Mouse (Mus musculus): Measurements from ENCODE around the gene Adamts2. TPM values are rescaled to one million over a fixed set of nuclear protein-coding genes. Genes with fewer than 3 reads are reported as not detected.

Gene Adamts2
- polyA plus RNA-seq, 1 experiment from 2014 or later: 3.4 TPM

- Histone ChIP-seq H3K27me3 (replicated peaks; ENCODE audit: control insufficient read depth, insufficient read depth, low read length) (no peaks in the 10 kb centered on the region), H3K36me3 (ENCODE audit: control insufficient read depth, insufficient read depth) (no peaks in the 10 kb centered on the region), H3K27ac (ENCODE audit: low read length) (no peak overlapping the region), H3K4me1 (replicated peaks; ENCODE audit: control insufficient read depth, insufficient read depth, low read length) (peaks cover 5% of the 10 kb centered on the region), H3K9ac (replicated peaks; ENCODE audit: low read depth, low read length) (no peak overlapping the region), H3K4me3 (replicated peaks; ENCODE audit: low read length) (no peak overlapping the region), H3K9me3 (ENCODE audit: control insufficient read depth, low read length) (no peaks in the 10 kb centered on the region), H3K4me2 (ENCODE audit: low read length) (no peak overlapping the region)
- 67% methylated on average over 9 of the region's 9 CpGs for whole genome bisulfite sequencing
- ATAC-seq: no peak
Measured at GRCm38 (mm10) chr11:50674390-50674789, 72.5 kb downstream of the Adamts2 start.

DNA sequence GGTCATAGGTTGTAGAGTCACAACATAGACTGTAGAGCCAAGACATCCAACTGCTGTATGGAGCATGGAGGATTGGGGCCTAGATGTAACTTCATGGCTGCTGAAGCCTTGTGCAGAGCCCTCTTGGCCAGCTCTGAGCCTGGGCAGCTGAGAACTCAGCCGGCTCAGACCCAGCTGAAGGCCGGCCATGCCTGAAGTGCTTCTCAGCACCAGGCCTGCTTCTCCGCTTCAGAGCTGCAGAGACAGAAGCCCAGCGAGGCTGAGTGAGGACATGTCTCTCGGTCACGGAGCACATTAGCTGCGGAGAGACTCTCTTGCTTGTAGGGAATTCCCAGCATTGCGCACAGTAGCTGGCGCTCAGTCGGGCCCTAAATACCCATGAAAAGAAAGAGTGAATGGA is 76.8 kb downstream of the Adamts2 start:
- no peak overlapping the region for H3K4me2 ChIP-seq (ENCODE audit: low read length)
- no peak overlapping the region for H3K27ac ChIP-seq (ENCODE audit: low read length)
- H3K9me3 ChIP-seq (ENCODE audit: control insufficient read depth, low read length): no peaks in the 10 kb centered on the region
- H3K36me3 ChIP-seq (ENCODE audit: control insufficient read depth, insufficient read depth): no peaks in the 10 kb centered on the region
- ATAC-seq: no peak
- no peak overlapping the region for H3K4me3 ChIP-seq (replicated peaks; ENCODE audit: low read length)
- 95% methylated on average over 10 of the region's 10 CpGs for WGBS
- H3K4me1 ChIP-seq (replicated peaks; ENCODE audit: control insufficient read depth, insufficient read depth, low read length): no peaks in the 10 kb centered on the region
- H3K9ac ChIP-seq (replicated peaks; ENCODE audit: low read depth, low read length): no peak overlapping the region
- H3K27me3 ChIP-seq (replicated peaks; ENCODE audit: control insufficient read depth, insufficient read depth, low read length): no peaks in the 10 kb centered on the region

DNA sequence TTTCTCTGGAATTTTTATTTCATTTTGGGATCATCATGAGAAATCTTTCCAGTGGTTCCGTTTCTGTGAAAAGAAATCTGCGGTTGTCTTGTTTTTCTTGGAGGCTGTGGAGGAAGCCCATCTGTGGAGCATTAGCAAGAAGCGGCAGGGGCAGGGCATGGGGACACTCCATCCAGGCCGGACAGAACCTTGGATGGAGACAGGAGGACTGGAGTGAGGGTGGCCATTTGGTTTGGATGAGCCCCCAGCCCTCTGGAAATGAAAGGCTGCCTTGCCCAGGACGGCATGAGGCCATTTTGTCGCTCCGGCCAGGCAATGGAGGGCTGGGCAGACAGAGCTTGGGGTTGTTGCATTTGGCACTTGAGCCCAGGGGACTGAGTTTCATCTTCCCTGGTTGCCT is 80.1 kb downstream of the Adamts2 start:
- Histone ChIP-seq H3K27ac (ENCODE audit: low read length) (no peak overlapping the region), H3K4me2 (ENCODE audit: low read length) (no peak overlapping the region), H3K4me3 (replicated peaks; ENCODE audit: low read length) (no peak overlapping the region), H3K4me1 (replicated peaks; ENCODE audit: control insufficient read depth, insufficient read depth, low read length) (no peaks in the 10 kb centered on the region), H3K9ac (replicated peaks; ENCODE audit: low read depth, low read length) (no peak overlapping the region), H3K27me3 (replicated peaks; ENCODE audit: control insufficient read depth, insufficient read depth, low read length) (no peaks in the 10 kb centered on the region), H3K9me3 (ENCODE audit: control insufficient read depth, low read length) (no peaks in the 10 kb centered on the region), H3K36me3 (ENCODE audit: control insufficient read depth, insufficient read depth) (no peaks in the 10 kb centered on the region)
- 93% methylated on average over 7 of the region's 7 CpGs for WGBS
- no peak for ATAC-seq

DNA sequence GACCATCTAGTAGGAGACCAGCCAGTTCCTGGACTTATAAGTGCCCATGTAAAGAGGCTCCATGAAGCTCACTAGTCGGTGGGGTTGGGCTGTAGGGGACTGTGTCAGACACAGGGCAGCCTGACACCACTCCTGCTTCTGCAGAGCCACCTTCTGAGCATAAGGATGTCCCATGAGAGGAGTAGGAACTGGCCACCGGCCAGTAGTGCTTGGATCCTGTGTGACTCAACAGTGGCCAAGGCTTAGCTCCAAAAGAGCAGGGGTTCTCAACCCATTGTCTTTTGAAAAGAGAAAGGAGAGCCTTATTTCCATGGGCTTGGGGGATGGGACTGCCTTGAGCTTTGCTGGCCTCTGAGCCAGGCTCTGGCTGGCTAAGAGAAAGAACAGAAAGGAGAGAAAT is 81.9 kb downstream of the Adamts2 start:
- Histone ChIP-seq H3K9ac (replicated peaks; ENCODE audit: low read depth, low read length) (no peak overlapping the region), H3K27ac (ENCODE audit: low read length) (no peak overlapping the region), H3K4me3 (replicated peaks; ENCODE audit: low read length) (no peak overlapping the region), H3K9me3 (ENCODE audit: control insufficient read depth, low read length) (no peaks in the 10 kb centered on the region), H3K36me3 (ENCODE audit: control insufficient read depth, insufficient read depth) (no peaks in the 10 kb centered on the region), H3K4me2 (ENCODE audit: low read length) (no peak overlapping the region), H3K4me1 (replicated peaks; ENCODE audit: control insufficient read depth, insufficient read depth, low read length) (no peaks in the 10 kb centered on the region), H3K27me3 (replicated peaks; ENCODE audit: control insufficient read depth, insufficient read depth, low read length) (no peaks in the 10 kb centered on the region)
- WGBS: 79% methylated on average over 2 of the region's 2 CpGs
- no peak for ATAC-seq

- H3K27me3 ChIP-seq (replicated peaks; ENCODE audit: control insufficient read depth, insufficient read depth, low read length): no peaks in the 10 kb centered on the region
- WGBS: 94% methylated on average over 3 of the region's 3 CpGs
Measured at GRCm38 (mm10) chr11:50688584-50688983, 86.7 kb downstream of the Adamts2 start.

DNA sequence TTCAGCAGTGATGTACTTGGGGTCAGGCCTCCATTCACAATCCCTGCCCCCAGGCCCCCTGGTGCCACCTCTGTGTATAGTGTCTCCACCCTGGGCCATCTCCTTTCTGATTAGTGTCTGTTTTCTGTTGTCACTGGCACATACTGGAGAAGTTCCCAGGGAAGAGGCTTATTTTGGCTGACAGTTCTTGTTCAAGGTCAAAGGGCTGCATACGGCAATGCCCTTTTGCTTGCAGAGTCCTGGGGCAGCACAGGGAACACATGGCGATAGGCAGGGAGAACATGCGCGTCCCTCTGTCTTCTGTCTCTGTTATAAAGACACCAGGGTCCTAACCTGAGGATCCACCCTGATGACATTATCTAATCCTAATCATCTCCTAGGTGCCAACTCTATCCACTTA is 87.8 kb downstream of the Adamts2 start:
- no peaks in the 10 kb centered on the region for H3K36me3 ChIP-seq (ENCODE audit: control insufficient read depth, insufficient read depth)
- WGBS: 94% methylated on average over 4 of the region's 4 CpGs
- H3K4me2 ChIP-seq (ENCODE audit: low read length): no peak overlapping the region
- no peak overlapping the region for H3K9ac ChIP-seq (replicated peaks; ENCODE audit: low read depth, low read length)
- no peaks in the 10 kb centered on the region for H3K4me1 ChIP-seq (replicated peaks; ENCODE audit: control insufficient read depth, insufficient read depth, low read length)
- no peak overlapping the region for H3K27ac ChIP-seq (ENCODE audit: low read length)
- H3K27me3 ChIP-seq (replicated peaks; ENCODE audit: control insufficient read depth, insufficient read depth, low read length): no peaks in the 10 kb centered on the region
- ATAC-seq: no peak
- no peak overlapping the region for H3K4me3 ChIP-seq (replicated peaks; ENCODE audit: low read length)
- no peaks in the 10 kb centered on the region for H3K9me3 ChIP-seq (ENCODE audit: control insufficient read depth, low read length)

More at GRCm38 (mm10) chr11:50688584-50688983, 86.7 kb downstream of the Adamts2 start:
- no peak for ATAC-seq
- Histone ChIP-seq H3K4me1 (replicated peaks; ENCODE audit: control insufficient read depth, insufficient read depth, low read length) (no peaks in the 10 kb centered on the region), H3K36me3 (ENCODE audit: control insufficient read depth, insufficient read depth) (no peaks in the 10 kb centered on the region), H3K4me3 (replicated peaks; ENCODE audit: low read length) (no peak overlapping the region), H3K9me3 (ENCODE audit: control insufficient read depth, low read length) (no peaks in the 10 kb centered on the region), H3K27ac (ENCODE audit: low read length) (no peak overlapping the region), H3K4me2 (ENCODE audit: low read length) (no peak overlapping the region), H3K9ac (replicated peaks; ENCODE audit: low read depth, low read length) (no peak overlapping the region)

DNA sequence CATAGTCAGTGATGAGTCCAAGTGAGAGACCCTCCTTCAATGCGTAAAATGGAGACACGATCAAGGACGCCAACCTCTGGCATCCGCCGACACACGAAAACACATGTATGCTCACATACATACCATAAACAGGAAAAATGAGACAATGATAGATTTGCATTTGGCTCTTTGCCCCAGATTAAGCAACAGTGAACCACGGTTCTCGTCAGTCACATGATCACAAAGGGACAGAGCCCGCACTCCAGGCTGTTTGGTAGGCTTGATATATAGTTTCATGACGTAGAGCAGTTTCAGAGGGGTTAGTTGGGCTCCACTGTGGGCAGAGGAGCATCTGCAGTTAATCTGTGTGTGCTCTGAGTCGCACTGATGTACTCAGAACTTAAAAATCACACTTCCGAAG is 98.1 kb downstream of the Adamts2 start:
- Histone ChIP-seq H3K27me3 (replicated peaks; ENCODE audit: control insufficient read depth, insufficient read depth, low read length) (no peaks in the 10 kb centered on the region), H3K36me3 (ENCODE audit: control insufficient read depth, insufficient read depth) (no peaks in the 10 kb centered on the region), H3K4me2 (ENCODE audit: low read length) (no peak overlapping the region), H3K27ac (ENCODE audit: low read length) (no peak overlapping the region), H3K4me3 (replicated peaks; ENCODE audit: low read length) (no peak overlapping the region), H3K4me1 (replicated peaks; ENCODE audit: control insufficient read depth, insufficient read depth, low read length) (no peaks in the 10 kb centered on the region), H3K9me3 (ENCODE audit: control insufficient read depth, low read length) (no peaks in the 10 kb centered on the region), H3K9ac (replicated peaks; ENCODE audit: low read depth, low read length) (no peak overlapping the region)
- ATAC-seq: no peak
- 92% methylated on average over 12 of the region's 12 CpGs for WGBS

DNA sequence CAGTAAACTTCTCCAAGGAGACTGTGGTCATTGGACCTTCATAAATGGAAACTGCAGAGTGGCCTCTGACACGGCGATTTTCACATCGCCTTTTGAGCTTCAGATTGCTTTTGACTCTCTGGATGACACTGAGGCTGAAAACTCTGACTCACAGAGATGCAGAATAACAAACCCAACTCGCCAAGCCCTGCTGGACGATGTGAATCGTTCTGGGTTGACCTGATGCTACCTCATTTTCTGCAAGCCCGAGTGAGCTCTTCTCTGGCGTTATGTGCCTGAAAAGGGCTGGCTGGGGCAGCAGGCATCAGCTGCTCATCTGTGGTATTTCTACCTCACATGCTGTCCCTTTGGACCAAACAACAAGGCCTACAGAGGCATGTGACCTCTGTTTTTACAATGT is 98.6 kb downstream of the Adamts2 start:
- WGBS: 91% methylated on average over 8 of the region's 8 CpGs
- H3K36me3 ChIP-seq (ENCODE audit: control insufficient read depth, insufficient read depth): no peaks in the 10 kb centered on the region
- H3K27me3 ChIP-seq (replicated peaks; ENCODE audit: control insufficient read depth, insufficient read depth, low read length): no peaks in the 10 kb centered on the region
- H3K4me1 ChIP-seq (replicated peaks; ENCODE audit: control insufficient read depth, insufficient read depth, low read length): no peaks in the 10 kb centered on the region
- no peak overlapping the region for H3K27ac ChIP-seq (ENCODE audit: low read length)
- H3K9me3 ChIP-seq (ENCODE audit: control insufficient read depth, low read length): no peaks in the 10 kb centered on the region
- no peak overlapping the region for H3K4me2 ChIP-seq (ENCODE audit: low read length)
- ATAC-seq: no peak
- no peak overlapping the region for H3K4me3 ChIP-seq (replicated peaks; ENCODE audit: low read length)
- no peak overlapping the region for H3K9ac ChIP-seq (replicated peaks; ENCODE audit: low read depth, low read length)

DNA sequence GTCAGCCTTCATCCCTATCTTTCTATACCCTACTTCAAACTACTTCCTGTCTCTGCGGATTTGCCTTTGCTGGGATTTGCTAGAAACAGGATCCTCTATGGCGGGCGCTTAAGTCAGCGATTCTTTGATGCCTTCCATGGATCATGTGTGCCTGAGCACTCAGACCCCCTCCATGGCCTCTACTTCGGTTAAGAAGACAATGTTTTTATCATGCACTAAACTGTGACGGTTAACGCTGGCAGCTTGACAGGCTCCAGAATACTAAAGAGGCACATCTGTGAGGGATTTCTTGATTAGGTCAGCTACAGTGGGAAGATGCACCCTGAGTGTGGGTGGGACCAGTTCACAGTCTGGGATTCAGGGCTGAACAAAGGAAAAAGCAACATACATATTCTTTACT is 101.5 kb downstream of the Adamts2 start:
- no peak overlapping the region for H3K4me2 ChIP-seq (ENCODE audit: low read length)
- no peak overlapping the region for H3K9ac ChIP-seq (replicated peaks; ENCODE audit: low read depth, low read length)
- no peak overlapping the region for H3K27ac ChIP-seq (ENCODE audit: low read length)
- H3K4me3 ChIP-seq (replicated peaks; ENCODE audit: low read length): no peak overlapping the region
- no peaks in the 10 kb centered on the region for H3K27me3 ChIP-seq (replicated peaks; ENCODE audit: control insufficient read depth, insufficient read depth, low read length)
- no peak for ATAC-seq
- no peaks in the 10 kb centered on the region for H3K9me3 ChIP-seq (ENCODE audit: control insufficient read depth, low read length)
- H3K4me1 ChIP-seq (replicated peaks; ENCODE audit: control insufficient read depth, insufficient read depth, low read length): no peaks in the 10 kb centered on the region
- no peaks in the 10 kb centered on the region for H3K36me3 ChIP-seq (ENCODE audit: control insufficient read depth, insufficient read depth)
- WGBS: 68% methylated on average over 7 of the region's 7 CpGs

DNA sequence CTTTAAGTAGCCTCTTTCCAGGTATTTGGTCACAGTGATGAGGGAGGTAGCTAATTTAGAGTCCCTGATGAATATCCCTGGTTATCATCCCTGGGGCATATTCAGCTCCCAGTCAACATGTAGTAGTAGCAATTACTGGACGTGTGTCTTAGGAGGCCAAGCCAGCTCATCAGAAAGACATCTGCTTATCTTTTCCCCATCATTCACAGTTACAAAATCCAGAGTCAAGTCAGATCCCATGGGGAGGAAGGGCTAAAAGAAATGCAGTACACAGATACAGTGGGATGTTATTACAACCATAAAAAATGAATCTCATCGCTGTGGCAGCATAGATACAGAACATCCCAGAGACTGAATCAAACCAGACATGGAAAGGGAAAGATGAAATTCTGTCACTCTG is 102.6 kb downstream of the Adamts2 start:
- Histone ChIP-seq H3K9me3 (ENCODE audit: control insufficient read depth, low read length) (no peaks in the 10 kb centered on the region), H3K27me3 (replicated peaks; ENCODE audit: control insufficient read depth, insufficient read depth, low read length) (no peaks in the 10 kb centered on the region), H3K9ac (replicated peaks; ENCODE audit: low read depth, low read length) (no peak overlapping the region), H3K36me3 (ENCODE audit: control insufficient read depth, insufficient read depth) (no peaks in the 10 kb centered on the region), H3K4me1 (replicated peaks; ENCODE audit: control insufficient read depth, insufficient read depth, low read length) (no peaks in the 10 kb centered on the region), H3K27ac (ENCODE audit: low read length) (no peak overlapping the region), H3K4me3 (replicated peaks; ENCODE audit: low read length) (no peak overlapping the region), H3K4me2 (ENCODE audit: low read length) (no peak overlapping the region)
- WGBS: 86% methylated on average over 2 of the region's 2 CpGs
- no peak for ATAC-seq

Data from forebrain, embryonic 16.5 days (tissue).